Mouse (Mus musculus): ENCODE results near the gene Abcc2. TPM values are rescaled to one million over a fixed set of nuclear protein-coding genes. Genes with fewer than 3 reads are reported as not detected.

Gene Abcc2
- polyA plus RNA-seq, 1 experiment from 2014 or later, result 7.4 TPM

- Histone ChIP-seq H3K4me2 (ENCODE audit: low read length) (no peak overlapping the region), H3K36me3 (ENCODE audit: insufficient read depth, low read length) (no peaks in the 10 kb centered on the region), H3K9me3 (replicated peaks; ENCODE audit: low read length) (no peaks in the 10 kb centered on the region), H3K9ac (ENCODE audit: low read depth, low read length) (no peak overlapping the region), H3K27ac (no peak overlapping the region), H3K4me1 (replicated peaks; ENCODE audit: insufficient read depth, low read length) (no peaks in the 10 kb centered on the region), H3K4me3 (replicated peaks; ENCODE audit: low read depth, low read length) (no peak overlapping the region), H3K27me3 (ENCODE audit: insufficient read depth, low read length) (no peaks in the 10 kb centered on the region)
- ATAC-seq (replicated peaks; ENCODE audit: low FRiP score, low read depth) (no peak), DNase-seq (ENCODE audit: low spot score) (no peak)
- no peak for TF ChIP-seq CTCF (IDR thresholded peaks at IDR 0.05; ENCODE audit: low read depth)
- 76% methylated on average over 13 of the region's 13 CpGs for WGBS
These were observed 4.4 kb downstream of the Abcc2 start for GRCm38 (mm10) chr19:43786249-43787026.

- H3K4me3 ChIP-seq (replicated peaks; ENCODE audit: low read depth, low read length), result no peak overlapping the region
- H3K27me3 ChIP-seq (ENCODE audit: insufficient read depth, low read length), result no peaks in the 10 kb centered on the region
- no peak overlapping the region for H3K9ac ChIP-seq (ENCODE audit: low read depth, low read length)
- ATAC-seq (replicated peaks; ENCODE audit: low FRiP score, low read depth), result no peak
- no peaks in the 10 kb centered on the region for H3K4me1 ChIP-seq (replicated peaks; ENCODE audit: insufficient read depth, low read length)
- H3K4me2 ChIP-seq (ENCODE audit: low read length), result no peak overlapping the region
- no peaks in the 10 kb centered on the region for H3K9me3 ChIP-seq (replicated peaks; ENCODE audit: low read length)
- no peaks in the 10 kb centered on the region for H3K36me3 ChIP-seq (ENCODE audit: insufficient read depth, low read length)
- no peak for DNase-seq (ENCODE audit: low spot score)
- H3K27ac ChIP-seq, result no peak overlapping the region
- WGBS, result 88% methylated on average over 7 of the region's 7 CpGs
- no peak for TF ChIP-seq CTCF (IDR thresholded peaks at IDR 0.05; ENCODE audit: low read depth)
These were observed 7.8 kb downstream of the Abcc2 start for GRCm38 (mm10) chr19:43789817-43790216.

- WGBS, result 90% methylated on average over 4 of the region's 4 CpGs
- no peak overlapping the region for H3K9ac ChIP-seq (ENCODE audit: low read depth, low read length)
These were observed 10.5 kb downstream of the Abcc2 start for GRCm38 (mm10) chr19:43792537-43792936.

GRCm38 (mm10) chr19:43793951-43794350, 12.0 kb downstream of the Abcc2 start:
- no peak for TF ChIP-seq CTCF (IDR thresholded peaks at IDR 0.05; ENCODE audit: low read depth)

More at GRCm38 (mm10) chr19:43792537-43792936, 10.5 kb downstream of the Abcc2 start:
- H3K9me3 ChIP-seq (replicated peaks; ENCODE audit: low read length), result no peaks in the 10 kb centered on the region
- no peak for TF ChIP-seq CTCF (IDR thresholded peaks at IDR 0.05; ENCODE audit: low read depth)
- H3K27me3 ChIP-seq (ENCODE audit: insufficient read depth, low read length), result no peaks in the 10 kb centered on the region
- H3K4me3 ChIP-seq (replicated peaks; ENCODE audit: low read depth, low read length), result no peak overlapping the region
- H3K36me3 ChIP-seq (ENCODE audit: insufficient read depth, low read length), result no peaks in the 10 kb centered on the region
- H3K27ac ChIP-seq, result no peak overlapping the region
- ATAC-seq (replicated peaks; ENCODE audit: low FRiP score, low read depth), result no peak
- H3K4me2 ChIP-seq (ENCODE audit: low read length), result no peak overlapping the region
- no peaks in the 10 kb centered on the region for H3K4me1 ChIP-seq (replicated peaks; ENCODE audit: insufficient read depth, low read length)
- DNase-seq (ENCODE audit: low spot score), result no peak

GRCm38 (mm10) chr19:43795511-43795910, 13.5 kb downstream of the Abcc2 start:
- H3K4me2 ChIP-seq (ENCODE audit: low read length), result no peak overlapping the region
- ATAC-seq (replicated peaks; ENCODE audit: low FRiP score, low read depth), result no peak
- WGBS, result 70% methylated on average over 8 of the region's 8 CpGs
- no peaks in the 10 kb centered on the region for H3K36me3 ChIP-seq (ENCODE audit: insufficient read depth, low read length)
- H3K4me1 ChIP-seq (replicated peaks; ENCODE audit: insufficient read depth, low read length), result no peaks in the 10 kb centered on the region
- no peaks in the 10 kb centered on the region for H3K27me3 ChIP-seq (ENCODE audit: insufficient read depth, low read length)
- H3K9me3 ChIP-seq (replicated peaks; ENCODE audit: low read length), result no peaks in the 10 kb centered on the region
- no peak overlapping the region for H3K27ac ChIP-seq
- no peak for TF ChIP-seq CTCF (IDR thresholded peaks at IDR 0.05; ENCODE audit: low read depth)
- no peak for DNase-seq (ENCODE audit: low spot score)
- no peak overlapping the region for H3K9ac ChIP-seq (ENCODE audit: low read depth, low read length)
- H3K4me3 ChIP-seq (replicated peaks; ENCODE audit: low read depth, low read length), result no peak overlapping the region

More at GRCm38 (mm10) chr19:43793951-43794350, 12.0 kb downstream of the Abcc2 start:
- DNase-seq (ENCODE audit: low spot score) (no peak), ATAC-seq (replicated peaks; ENCODE audit: low FRiP score, low read depth) (no peak)
- no peak overlapping the region for H3K4me3 ChIP-seq (replicated peaks; ENCODE audit: low read depth, low read length)
- H3K27ac ChIP-seq, result no peak overlapping the region
- H3K4me1 ChIP-seq (replicated peaks; ENCODE audit: insufficient read depth, low read length), result no peaks in the 10 kb centered on the region
- H3K36me3 ChIP-seq (ENCODE audit: insufficient read depth, low read length), result no peaks in the 10 kb centered on the region
- no peaks in the 10 kb centered on the region for H3K27me3 ChIP-seq (ENCODE audit: insufficient read depth, low read length)
- no peak overlapping the region for H3K4me2 ChIP-seq (ENCODE audit: low read length)
- no peak overlapping the region for H3K9ac ChIP-seq (ENCODE audit: low read depth, low read length)
- WGBS, result 98% methylated on average over 1 of the region's 1 CpGs
- H3K9me3 ChIP-seq (replicated peaks; ENCODE audit: low read length), result no peaks in the 10 kb centered on the region

- WGBS, result 66% methylated on average over 5 of the region's 5 CpGs
- no peak for ATAC-seq (replicated peaks; ENCODE audit: low FRiP score, low read depth)
- Histone ChIP-seq H3K4me3 (replicated peaks; ENCODE audit: low read depth, low read length) (no peak overlapping the region), H3K27ac (no peak overlapping the region), H3K4me2 (ENCODE audit: low read length) (no peak overlapping the region), H3K4me1 (replicated peaks; ENCODE audit: insufficient read depth, low read length) (no peaks in the 10 kb centered on the region), H3K36me3 (ENCODE audit: insufficient read depth, low read length) (no peaks in the 10 kb centered on the region), H3K27me3 (ENCODE audit: insufficient read depth, low read length) (no peaks in the 10 kb centered on the region), H3K9ac (ENCODE audit: low read depth, low read length) (no peak overlapping the region), H3K9me3 (replicated peaks; ENCODE audit: low read length) (no peaks in the 10 kb centered on the region)
- TF ChIP-seq CTCF (IDR thresholded peaks at IDR 0.05; ENCODE audit: low read depth), result no peak
- DNase-seq (ENCODE audit: low spot score), result no peak
These were observed 15.2 kb downstream of the Abcc2 start for GRCm38 (mm10) chr19:43797216-43797615.
